Mouse (Mus musculus) spleen, adult 12 weeks (tissue): ENCODE measurements around the gene Olfr527.

Experiments used
- DNase-seq: peaks from one replicate; pipeline ENCODE4 v3.0.0; 2022; ENCODE audit warnings: low spot score

The Olfr527 gene

DNA sequence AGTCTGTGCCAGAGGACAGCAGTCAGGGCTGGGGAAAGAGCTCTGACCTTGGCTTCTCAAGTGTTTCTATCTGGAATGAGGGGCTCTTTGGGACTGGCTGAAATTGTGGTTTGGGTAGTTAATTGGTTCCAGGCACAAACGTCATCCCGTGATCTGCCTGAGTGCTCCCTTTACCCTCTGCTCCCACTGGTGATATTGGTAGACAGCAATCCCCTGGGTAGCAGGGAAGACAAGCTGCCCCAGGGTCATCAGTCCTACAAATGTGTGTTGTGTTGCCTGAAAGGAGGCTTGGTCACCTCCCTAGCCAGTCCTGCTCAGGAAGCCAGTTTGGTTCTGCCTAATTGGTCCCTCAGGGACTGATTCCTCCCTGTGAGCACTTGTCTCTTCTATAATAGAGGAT lies at the start of gene Olfr527:
Gene Olfr527, plus strand, starts transcription at position 301 of the 400 bp plus-strand sequence.
- DNase-seq: no peak

GRCm38 (mm10) chr7:140295746-140296145 lies 38.1 kb upstream of the Olfr527 start:
- no peak for DNase-seq

GRCm38 (mm10) chr7:140296876-140297275 lies 36.9 kb upstream of the Olfr527 start:
- DNase-seq: no peak

DNA sequence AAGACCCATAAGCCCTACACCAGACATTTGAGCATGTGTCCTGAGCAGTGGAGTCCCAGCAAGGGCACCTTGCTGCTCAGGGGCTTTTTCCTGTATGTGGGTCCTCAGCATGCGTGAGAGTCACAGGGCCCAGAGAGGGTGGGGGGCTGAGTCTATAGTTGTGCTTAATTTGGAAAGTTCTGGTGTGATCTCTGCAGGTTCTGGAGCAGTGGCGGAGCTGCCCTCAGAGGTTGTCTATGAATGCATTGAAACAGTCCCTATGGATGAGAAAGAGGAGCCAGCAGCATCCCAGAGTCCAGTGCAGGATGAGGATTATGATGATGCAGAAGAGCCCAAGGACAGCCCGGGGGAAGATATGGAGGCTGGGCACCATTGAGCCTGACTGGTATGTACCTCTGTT lies 34.4 kb upstream of the Olfr527 start:
- DNase-seq: no peak

DNA sequence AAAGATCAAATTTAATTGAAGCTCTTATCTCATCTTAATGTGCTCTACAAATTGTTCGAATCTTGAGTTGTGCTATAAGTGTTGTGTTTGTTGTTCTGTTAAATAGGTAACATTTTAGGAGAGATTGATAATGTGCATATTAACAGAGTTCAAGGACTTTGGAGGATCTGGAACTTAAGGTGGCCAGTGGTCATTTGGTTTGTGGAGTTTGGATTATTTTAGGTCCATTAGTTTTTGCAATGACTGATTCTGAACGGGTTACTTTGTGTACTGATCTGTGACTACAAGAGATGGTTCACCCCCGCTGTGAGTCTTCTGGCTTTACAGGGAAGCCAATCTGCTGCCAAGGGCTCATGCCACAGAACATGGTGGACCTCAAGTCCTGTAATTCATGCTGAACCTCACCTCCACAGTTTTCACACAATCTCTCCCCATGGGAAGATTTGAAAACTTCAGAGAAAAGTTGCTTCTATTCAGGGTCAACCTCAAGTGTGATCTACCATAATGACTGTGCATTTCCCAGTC lies 13.9 kb upstream of the Olfr527 start:
- DNase-seq: no peak

GRCm38 (mm10) chr7:140320558-140320957 lies 13.3 kb upstream of the Olfr527 start, which contains the start of gene Olfr525:
Olfr525 (plus strand) TSS chr7:140320858.
- no peak for DNase-seq

- no peak for DNase-seq
Measured at GRCm38 (mm10) chr7:140321135-140321534, 12.7 kb upstream of the Olfr527 start.

DNA sequence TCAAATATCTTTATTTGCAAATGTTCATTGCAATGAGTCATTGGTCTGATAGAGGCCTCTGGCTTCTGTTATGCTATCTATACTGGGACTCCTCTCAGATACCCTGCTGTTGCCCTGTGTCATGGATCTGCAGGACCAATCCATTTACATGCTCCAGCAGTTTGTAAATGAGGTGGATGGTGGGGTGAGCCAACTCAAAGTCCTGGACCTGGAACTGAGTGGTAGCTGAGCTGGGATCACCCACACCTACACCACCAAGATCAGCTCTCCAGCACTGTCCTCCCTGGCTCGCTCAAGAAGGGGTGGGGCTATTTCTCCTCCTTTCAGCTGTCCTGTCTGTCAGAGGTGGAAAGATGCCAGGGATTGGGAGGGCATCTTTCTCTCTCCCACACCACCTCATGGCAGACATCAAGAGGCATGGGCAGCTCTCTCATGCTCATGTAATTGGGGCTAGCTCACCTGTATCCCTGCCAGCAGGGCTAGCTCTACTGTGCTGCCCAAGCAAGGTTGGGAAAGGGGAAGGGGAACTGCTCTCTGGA lies 4.0 kb upstream of the Olfr527 start:
- DNase-seq: no peak

GRCm38 (mm10) chr7:140361571-140361970 lies 27.8 kb downstream of the Olfr527 start, which contains the start of gene Olfr60:
Olfr60 (minus strand) TSS chr7:140361671.
- no peak for DNase-seq

- no peak for DNase-seq
Measured at GRCm38 (mm10) chr7:140374300-140374699, 40.5 kb downstream of the Olfr527 start.

DNA sequence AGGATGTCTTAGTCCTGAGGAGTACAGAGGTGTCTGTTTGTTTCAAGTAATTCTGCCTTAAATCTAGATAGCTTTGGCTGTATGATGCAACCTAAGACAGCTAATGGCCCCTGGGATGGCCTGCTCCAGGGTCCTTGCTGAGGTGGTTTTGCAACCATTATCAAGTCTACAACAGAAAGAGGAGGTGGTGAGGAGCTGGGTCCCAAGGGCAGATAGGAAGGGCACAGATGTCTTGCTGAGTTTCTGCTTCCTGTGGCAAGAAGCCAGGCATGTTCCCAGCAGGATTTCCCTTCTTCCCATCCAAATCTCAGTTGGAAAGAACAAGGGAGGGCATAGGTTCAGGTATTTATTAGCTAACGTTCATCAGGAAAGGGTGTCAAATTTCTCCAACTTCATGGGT lies 42.4 kb downstream of the Olfr527 start, which contains the start of gene Olfr530:
Gene Olfr530, minus strand, starts transcription at position 101 of the 400 bp plus-strand sequence.
- no peak for DNase-seq

GRCm38 (mm10) chr7:140376911-140377310 lies 43.1 kb downstream of the Olfr527 start:
- no peak for DNase-seq
